Mouse (Mus musculus) thymus, postnatal 36 days (tissue): Measurements from ENCODE around the gene Tsacc.
"Not testable (repeated sequence)": the region's sequence is repeated elsewhere in the genome, so short reads cannot be mapped to it uniquely, and the experiment has no call there.

Source experiments
- DNase-seq, 2 experiments: peaks; one replicate each; pipeline ENCODE4 v3.0.0; 2022; ENCODE audit warnings: mixed read lengths in 2 of 2

Tsacc gene

GRCm38 (mm10) chr3:88296561-88297318, at the start of gene Tsacc, which contains the start of gene Cct3:
Gene Tsacc (minus strand): TSS chr3:88296999.
Gene Cct3 (plus strand): TSS chr3:88297116.
- peak; percentile 91 to 96 for DNase-seq

GRCm38 (mm10) chr3:88339006-88339405, 42.2 kb upstream of the Tsacc start:
- no peak for DNase-seq

- DNase-seq: no peak
Observed at GRCm38 (mm10) chr3:88338316-88338715, 41.5 kb upstream of the Tsacc start.

GRCm38 (mm10) chr3:88337367-88338020, 40.7 kb upstream of the Tsacc start:
- peak in 1 of 2 experiments; percentile 25 for DNase-seq

- DNase-seq: peak; percentile 97 to 98
Observed at GRCm38 (mm10) chr3:88336058-88337013, 39.5 kb upstream of the Tsacc start, which contains the start of the genes Tmem79 and Smg5. Gene Tmem79 (minus strand): TSS chr3:88336148. Gene Smg5 (plus strand): TSS chr3:88336260.

GRCm38 (mm10) chr3:88335436-88336053, 38.7 kb upstream of the Tsacc start:
- DNase-seq: peak in 1 of 2 experiments; percentile 15

GRCm38 (mm10) chr3:88334902-88335435, 38.2 kb upstream of the Tsacc start:
- DNase-seq: no peak

GRCm38 (mm10) chr3:88334029-88334658, 37.3 kb upstream of the Tsacc start:
- no peak for DNase-seq

GRCm38 (mm10) chr3:88331282-88331681, 34.5 kb upstream of the Tsacc start:
- DNase-seq: peak; percentile 39 to 50

GRCm38 (mm10) chr3:88328956-88329355, 32.2 kb upstream of the Tsacc start:
- no peak for DNase-seq

- peak; percentile 37 to 49 for DNase-seq
Observed at GRCm38 (mm10) chr3:88324951-88325405, 28.2 kb upstream of the Tsacc start, which contains the start of gene Glmp. Gene Glmp (plus strand): TSS chr3:88325023.

- DNase-seq: no peak
Observed at GRCm38 (mm10) chr3:88299172-88299571, 2.4 kb upstream of the Tsacc start.

- DNase-seq: no peak
Observed at GRCm38 (mm10) chr3:88297321-88297851, 587 bp upstream of the Tsacc start.

GRCm38 (mm10) chr3:88296110-88296560, 664 bp downstream of the Tsacc start:
- DNase-seq: no peak

- DNase-seq: not testable (repeated sequence)
Observed at GRCm38 (mm10) chr3:88295272-88295671, 1.5 kb downstream of the Tsacc start.

- DNase-seq: peak; percentile 18 to 26
Observed at GRCm38 (mm10) chr3:88291970-88292369, 4.8 kb downstream of the Tsacc start.

GRCm38 (mm10) chr3:88288133-88288713, 8.6 kb downstream of the Tsacc start:
- DNase-seq: not testable (repeated sequence)

GRCm38 (mm10) chr3:88287110-88287509, 9.7 kb downstream of the Tsacc start, which contains the start of gene Gm38392:
Gene Gm38392 (minus strand): TSS chr3:88287210.
- DNase-seq: no peak

GRCm38 (mm10) chr3:88285565-88285895, 11.3 kb downstream of the Tsacc start:
- DNase-seq: not testable (repeated sequence)

GRCm38 (mm10) chr3:88284815-88285564, 11.8 kb downstream of the Tsacc start:
- DNase-seq: not testable (repeated sequence)
